Mouse (Mus musculus): ENCODE data around the gene Prss32. TPM values are rescaled to one million over a fixed set of nuclear protein-coding genes. Genes with fewer than 3 reads are reported as not detected.

The Prss32 gene
- polyA plus RNA-seq, 2 experiments, result not detected

GRCm38 (mm10) chr17:23854229-23854765, 10.6 kb downstream of the Prss32 start:
- Histone ChIP-seq H3K36me3 (ENCODE audit: control insufficient read depth, insufficient read depth, low read length) (no peaks in the 10 kb centered on the region), H3K9ac (ENCODE audit: low read depth, low read length, severe bottlenecking) (no peak overlapping the region), H3K27me3 (ENCODE audit: control insufficient read depth, insufficient read depth, low read length) (no peaks in the 10 kb centered on the region), H3K27ac (replicated peaks; ENCODE audit: low read depth, low read length) (no peak overlapping the region), H3K9me3 (ENCODE audit: control insufficient read depth, low read length) (no peaks in the 10 kb centered on the region), H3K4me3 (replicated peaks; ENCODE audit: low read length) (no peak overlapping the region), H3K4me2 (replicated peaks; ENCODE audit: low read depth, low read length, severe bottlenecking) (no peak overlapping the region), H3K4me1 (ENCODE audit: control insufficient read depth, insufficient read depth, low read length) (no peaks in the 10 kb centered on the region)
- DNase-seq (ENCODE audit: low spot score) (no peak), ATAC-seq (ENCODE audit: low FRiP score, low read depth) (no peak)
- WGBS, result 85% methylated on average over 10 of the region's 10 CpGs
- TF ChIP-seq POLR2A (IDR thresholded peaks at IDR 0.05; ENCODE audit: borderline replicate concordance, extremely low read depth, insufficient read depth, insufficient read length), result no peak

- Histone ChIP-seq H3K27me3 (ENCODE audit: control insufficient read depth, insufficient read depth, low read length) (no peaks in the 10 kb centered on the region), H3K4me3 (replicated peaks; ENCODE audit: low read length) (no peak overlapping the region), H3K4me1 (ENCODE audit: control insufficient read depth, insufficient read depth, low read length) (no peaks in the 10 kb centered on the region), H3K9ac (ENCODE audit: low read depth, low read length, severe bottlenecking) (no peak overlapping the region), H3K36me3 (ENCODE audit: control insufficient read depth, insufficient read depth, low read length) (no peaks in the 10 kb centered on the region), H3K9me3 (ENCODE audit: control insufficient read depth, low read length) (no peaks in the 10 kb centered on the region), H3K4me2 (replicated peaks; ENCODE audit: low read depth, low read length, severe bottlenecking) (no peak overlapping the region), H3K27ac (replicated peaks; ENCODE audit: low read depth, low read length) (no peak overlapping the region)
- no peak for TF ChIP-seq POLR2A (IDR thresholded peaks at IDR 0.05; ENCODE audit: borderline replicate concordance, extremely low read depth, insufficient read depth, insufficient read length)
- no peak for ATAC-seq (ENCODE audit: low FRiP score, low read depth)
- 85% methylated on average over 6 of the region's 6 CpGs for WGBS
- no peak for DNase-seq (ENCODE audit: low spot score)
Measured at GRCm38 (mm10) chr17:23857193-23857592, 13.5 kb downstream of the Prss32 start.

- Histone ChIP-seq H3K4me2 (replicated peaks; ENCODE audit: low read depth, low read length, severe bottlenecking) (no peak overlapping the region), H3K27me3 (ENCODE audit: control insufficient read depth, insufficient read depth, low read length) (no peaks in the 10 kb centered on the region), H3K9me3 (ENCODE audit: control insufficient read depth, low read length) (no peaks in the 10 kb centered on the region), H3K9ac (ENCODE audit: low read depth, low read length, severe bottlenecking) (no peak overlapping the region), H3K4me1 (ENCODE audit: control insufficient read depth, insufficient read depth, low read length) (no peaks in the 10 kb centered on the region), H3K36me3 (ENCODE audit: control insufficient read depth, insufficient read depth, low read length) (no peaks in the 10 kb centered on the region), H3K4me3 (replicated peaks; ENCODE audit: low read length) (no peak overlapping the region), H3K27ac (replicated peaks; ENCODE audit: low read depth, low read length) (no peak overlapping the region)
- DNase-seq (ENCODE audit: low spot score), result no peak
- WGBS, result 57% methylated on average over 2 of the region's 2 CpGs
- no peak for TF ChIP-seq POLR2A (IDR thresholded peaks at IDR 0.05; ENCODE audit: borderline replicate concordance, extremely low read depth, insufficient read depth, insufficient read length)
- no peak for ATAC-seq (ENCODE audit: low FRiP score, low read depth)
Measured at GRCm38 (mm10) chr17:23857913-23858312, 14.3 kb downstream of the Prss32 start.

DNA sequence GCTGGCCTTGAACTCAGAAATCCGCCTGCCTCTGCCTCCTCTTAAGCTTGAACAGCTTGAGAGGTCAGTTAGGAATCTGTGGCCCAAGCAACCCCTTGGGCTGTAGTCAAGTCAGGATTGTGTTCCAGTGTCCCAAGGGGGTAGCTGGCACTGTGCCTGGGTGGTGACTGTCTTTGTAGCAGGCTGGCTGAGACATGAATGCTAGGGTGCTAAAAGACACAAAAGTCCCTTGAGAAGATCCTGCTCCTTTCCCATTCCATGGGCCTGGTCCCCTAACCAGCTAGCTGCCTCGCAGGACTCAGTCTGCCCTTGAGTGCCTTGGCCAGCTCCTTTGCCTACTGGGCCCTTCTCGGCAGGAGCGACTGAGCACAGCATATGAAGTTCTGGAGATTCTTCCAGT, 19.3 kb downstream of the Prss32 start:
- H3K9me3 ChIP-seq (ENCODE audit: control insufficient read depth, low read length), result no peaks in the 10 kb centered on the region
- no peak overlapping the region for H3K4me2 ChIP-seq (replicated peaks; ENCODE audit: low read depth, low read length, severe bottlenecking)
- DNase-seq (ENCODE audit: low spot score), result no peak
- H3K27me3 ChIP-seq (ENCODE audit: control insufficient read depth, insufficient read depth, low read length), result no peaks in the 10 kb centered on the region
- no peak for ATAC-seq (ENCODE audit: low FRiP score, low read depth)
- TF ChIP-seq POLR2A (IDR thresholded peaks at IDR 0.05; ENCODE audit: borderline replicate concordance, extremely low read depth, insufficient read depth, insufficient read length), result no peak
- no peak overlapping the region for H3K9ac ChIP-seq (ENCODE audit: low read depth, low read length, severe bottlenecking)
- no peak overlapping the region for H3K27ac ChIP-seq (replicated peaks; ENCODE audit: low read depth, low read length)
- 89% methylated on average over 4 of the region's 4 CpGs for WGBS
- H3K4me1 ChIP-seq (ENCODE audit: control insufficient read depth, insufficient read depth, low read length), result no peaks in the 10 kb centered on the region
- no peaks in the 10 kb centered on the region for H3K36me3 ChIP-seq (ENCODE audit: control insufficient read depth, insufficient read depth, low read length)
- no peak overlapping the region for H3K4me3 ChIP-seq (replicated peaks; ENCODE audit: low read length)

GRCm38 (mm10) chr17:23867756-23868155, 24.1 kb downstream of the Prss32 start, which contains the start of gene Prss21:
Gene Prss21, plus strand, starts transcription at chr17:23868056.
- H3K9ac ChIP-seq (ENCODE audit: low read depth, low read length, severe bottlenecking), result no peak within 1 kb of the TSS
- TF ChIP-seq POLR2A (IDR thresholded peaks at IDR 0.05; ENCODE audit: borderline replicate concordance, extremely low read depth, insufficient read depth, insufficient read length), result no peak
- H3K27ac ChIP-seq (replicated peaks; ENCODE audit: low read depth, low read length), result no peak within 1 kb of the TSS
- no peaks in the 10 kb centered on the region for H3K4me1 ChIP-seq (ENCODE audit: control insufficient read depth, insufficient read depth, low read length)
- H3K9me3 ChIP-seq (ENCODE audit: control insufficient read depth, low read length), result no peaks in the 10 kb centered on the region
- no peak for DNase-seq (ENCODE audit: low spot score)
- H3K27me3 ChIP-seq (ENCODE audit: control insufficient read depth, insufficient read depth, low read length), result no peaks in the 10 kb centered on the region
- H3K4me3 ChIP-seq (replicated peaks; ENCODE audit: low read length), result no peak within 1 kb of the TSS
- H3K36me3 ChIP-seq (ENCODE audit: control insufficient read depth, insufficient read depth, low read length), result no peaks in the 10 kb centered on the region
- no peak within 1 kb of the TSS for H3K4me2 ChIP-seq (replicated peaks; ENCODE audit: low read depth, low read length, severe bottlenecking)
- no peak for ATAC-seq (ENCODE audit: low FRiP score, low read depth)
- WGBS, result 87% methylated on average over 15 of the region's 15 CpGs

DNA sequence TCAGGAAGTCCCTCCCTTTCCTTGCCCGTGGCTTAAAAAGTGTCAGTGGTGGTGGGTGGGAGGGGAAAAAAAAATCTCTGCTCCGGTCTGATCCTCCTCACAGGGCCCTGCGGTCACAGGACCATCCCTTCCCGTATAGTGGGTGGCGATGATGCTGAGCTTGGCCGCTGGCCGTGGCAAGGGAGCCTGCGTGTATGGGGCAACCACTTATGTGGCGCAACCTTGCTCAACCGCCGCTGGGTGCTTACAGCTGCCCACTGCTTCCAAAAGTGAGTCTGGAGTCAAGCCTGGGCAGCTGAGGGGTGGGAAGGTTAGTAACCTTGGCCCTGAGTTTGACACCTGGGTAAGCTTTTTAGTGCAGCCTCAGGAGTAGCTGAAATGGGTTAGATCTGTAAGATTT, 24.9 kb downstream of the Prss32 start:
- no peaks in the 10 kb centered on the region for H3K27me3 ChIP-seq (ENCODE audit: control insufficient read depth, insufficient read depth, low read length)
- H3K4me1 ChIP-seq (ENCODE audit: control insufficient read depth, insufficient read depth, low read length), result no peaks in the 10 kb centered on the region
- DNase-seq (ENCODE audit: low spot score) (no peak), ATAC-seq (ENCODE audit: low FRiP score, low read depth) (no peak)
- no peak overlapping the region for H3K9ac ChIP-seq (ENCODE audit: low read depth, low read length, severe bottlenecking)
- H3K4me2 ChIP-seq (replicated peaks; ENCODE audit: low read depth, low read length, severe bottlenecking), result no peak overlapping the region
- no peak overlapping the region for H3K27ac ChIP-seq (replicated peaks; ENCODE audit: low read depth, low read length)
- WGBS, result 83% methylated on average over 11 of the region's 11 CpGs
- H3K4me3 ChIP-seq (replicated peaks; ENCODE audit: low read length), result no peak overlapping the region
- H3K9me3 ChIP-seq (ENCODE audit: control insufficient read depth, low read length), result no peaks in the 10 kb centered on the region
- no peak for TF ChIP-seq POLR2A (IDR thresholded peaks at IDR 0.05; ENCODE audit: borderline replicate concordance, extremely low read depth, insufficient read depth, insufficient read length)
- H3K36me3 ChIP-seq (ENCODE audit: control insufficient read depth, insufficient read depth, low read length), result no peaks in the 10 kb centered on the region

Data from limb, embryonic 14.5 days (tissue).